Mouse (Mus musculus) kidney, adult 11 months (tissue): Measurements from ENCODE around the gene 1700016H13Rik.

Source experiments
- DNase-seq: peaks from one replicate; pipeline ENCODE4 v3.0.0; 2022

Gene 1700016H13Rik

DNA sequence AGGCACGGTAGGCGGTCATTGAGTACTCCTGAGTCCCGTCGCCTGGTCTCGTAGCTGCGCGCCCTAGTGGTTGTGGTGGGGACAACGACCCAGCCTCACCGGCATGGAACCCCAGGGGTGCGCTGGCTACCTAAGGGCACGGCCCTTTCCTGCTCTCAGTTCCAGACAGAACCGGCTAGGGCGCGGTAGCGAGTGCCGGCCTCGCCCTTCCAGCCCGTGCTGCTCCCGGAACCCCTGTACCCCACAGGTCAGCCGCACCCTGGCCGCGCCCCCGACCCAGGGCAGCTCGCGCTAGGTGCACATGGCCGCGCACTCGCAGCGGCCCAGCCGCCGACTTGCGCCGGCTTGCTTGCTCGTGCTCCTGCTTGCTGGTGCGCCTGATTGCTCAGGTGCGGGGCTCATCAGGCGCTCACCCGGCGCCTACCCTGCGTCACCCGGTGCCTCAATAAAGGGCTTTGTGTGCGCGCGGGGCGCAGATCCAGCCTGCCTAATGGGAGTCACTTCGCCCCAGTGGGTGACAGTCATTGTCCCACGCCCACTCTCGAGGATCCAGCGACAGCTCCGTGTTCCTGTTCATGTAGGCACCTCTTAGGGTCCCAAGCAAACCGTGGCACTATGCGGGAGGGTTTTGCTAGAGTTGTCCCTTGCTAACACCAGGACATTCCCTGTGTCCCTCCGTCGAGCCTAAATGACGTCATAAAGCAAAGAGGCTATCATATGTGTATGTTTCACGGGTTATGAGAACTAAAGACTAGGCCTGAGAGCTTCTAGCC is at the start of gene 1700016H13Rik:
TSS of gene 1700016H13Rik (minus strand) at position 665 of the 773 bp plus-strand sequence.
- peak; percentile 55 for DNase-seq

DNA sequence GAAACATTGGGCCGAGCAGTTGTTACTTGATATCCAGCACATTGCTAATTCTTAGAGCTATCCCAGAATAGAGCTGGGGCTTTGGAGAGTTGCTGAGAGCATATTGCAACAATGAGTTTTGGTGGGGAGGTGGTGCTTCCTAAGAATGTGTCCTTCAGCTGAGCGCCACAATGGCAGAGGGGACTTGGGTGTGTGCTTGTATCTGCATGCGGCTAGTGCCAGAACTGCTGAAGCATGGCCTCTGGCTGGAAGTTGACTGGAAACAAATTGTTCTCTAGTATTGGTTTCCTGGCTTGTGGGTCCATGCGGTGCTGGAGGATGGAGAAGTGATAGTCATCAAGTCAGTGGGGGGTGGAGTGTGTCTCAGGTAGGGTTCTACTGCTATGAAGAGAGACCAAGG is 49.5 kb upstream of the 1700016H13Rik start:
- no peak for DNase-seq

DNA sequence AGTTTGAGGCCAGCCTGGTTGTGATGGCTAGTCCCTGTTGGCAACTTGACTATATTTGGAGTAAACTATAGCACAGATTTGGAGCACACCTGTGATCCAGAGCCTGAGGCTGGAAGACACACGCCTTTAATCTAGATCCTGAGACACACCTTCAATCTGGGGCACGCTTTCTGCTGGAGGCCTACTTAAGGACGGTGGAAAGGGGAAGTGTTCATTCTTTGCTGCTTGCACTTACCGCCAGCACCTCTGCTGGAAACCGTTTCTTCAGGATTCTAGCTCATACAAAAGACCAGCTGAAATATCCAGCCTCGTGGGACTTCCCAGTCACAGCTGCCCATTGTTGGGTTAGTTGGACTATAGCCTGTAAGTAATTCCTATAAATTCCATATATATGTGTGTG is 46.7 kb upstream of the 1700016H13Rik start:
- no peak for DNase-seq

DNA sequence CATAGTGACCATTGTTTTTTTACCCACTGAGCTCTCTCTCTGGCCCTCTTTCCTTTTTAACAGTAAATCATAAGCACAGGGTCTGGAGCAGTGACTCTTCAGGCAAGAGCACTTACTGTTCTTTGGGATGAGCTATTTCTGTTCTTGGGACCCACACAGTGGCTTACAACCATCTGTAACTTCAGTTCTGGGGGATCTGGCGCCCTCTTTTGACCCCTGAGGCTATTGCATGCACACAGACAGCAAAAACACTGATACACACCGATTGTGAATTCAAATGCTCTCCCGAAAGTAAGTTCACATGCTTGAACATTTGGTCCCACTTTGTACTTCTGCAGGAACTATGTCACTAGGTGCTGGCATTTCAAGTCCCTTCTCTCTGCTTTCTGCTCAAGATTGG is 45.7 kb upstream of the 1700016H13Rik start:
- no peak for DNase-seq

DNA sequence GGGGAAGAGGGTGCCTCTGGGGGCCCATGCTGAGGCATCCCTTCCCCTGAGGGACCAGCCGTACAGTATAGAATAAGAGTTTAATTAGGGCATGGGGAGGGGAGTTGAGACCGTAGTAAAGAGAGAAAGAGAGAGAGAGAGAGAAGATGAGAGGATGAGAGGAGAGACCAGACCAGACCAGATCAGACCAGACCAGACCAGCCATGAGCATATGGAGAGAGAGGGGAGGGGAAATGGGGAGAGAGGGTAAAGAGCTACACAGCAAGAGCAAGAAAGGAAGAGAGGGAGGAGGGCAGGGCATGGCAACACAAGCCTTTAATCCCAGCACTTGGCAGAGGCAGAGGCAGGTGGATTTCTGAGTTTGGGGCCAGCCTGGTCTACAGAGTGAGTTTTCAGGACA is 44.9 kb upstream of the 1700016H13Rik start:
- no peak for DNase-seq

DNA sequence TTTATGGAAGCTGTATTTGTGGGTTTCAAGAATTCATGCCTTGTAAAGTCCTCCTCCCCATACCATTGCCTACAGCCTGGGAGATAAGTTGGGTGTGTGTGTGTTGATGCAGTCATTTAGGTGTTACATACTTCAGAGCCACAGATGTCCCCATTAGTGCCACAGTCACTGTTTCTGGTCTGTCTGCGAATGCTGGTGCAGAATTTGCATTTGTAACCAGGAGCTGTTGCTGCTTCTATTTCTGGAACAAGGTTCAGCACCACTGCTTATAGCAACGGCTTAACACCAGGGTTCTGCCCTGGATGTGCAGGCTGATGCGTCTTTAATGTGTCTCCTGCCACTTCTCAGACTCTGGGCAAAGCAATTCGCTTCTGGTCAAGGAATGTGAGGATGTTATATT is 43.7 kb upstream of the 1700016H13Rik start:
- no peak for DNase-seq

DNA sequence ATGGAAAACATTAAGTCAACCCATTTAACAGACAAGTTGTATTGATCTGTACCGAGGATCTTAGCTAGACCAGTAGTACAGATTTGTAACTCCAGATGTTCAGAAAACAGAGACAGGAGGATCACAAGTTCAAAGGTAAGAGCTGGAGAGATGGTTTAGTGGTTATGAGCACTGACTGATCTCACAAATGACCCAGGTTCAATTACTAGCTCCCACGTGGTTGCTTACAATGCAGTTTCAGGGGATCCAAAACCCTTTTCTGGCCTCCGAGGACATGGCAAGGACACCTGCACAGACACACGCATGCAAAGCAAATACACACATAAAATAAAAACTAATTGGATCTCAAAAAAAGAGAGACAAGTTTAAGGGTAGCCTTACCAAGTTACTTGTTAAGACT is 42.8 kb upstream of the 1700016H13Rik start:
- DNase-seq: no peak

DNA sequence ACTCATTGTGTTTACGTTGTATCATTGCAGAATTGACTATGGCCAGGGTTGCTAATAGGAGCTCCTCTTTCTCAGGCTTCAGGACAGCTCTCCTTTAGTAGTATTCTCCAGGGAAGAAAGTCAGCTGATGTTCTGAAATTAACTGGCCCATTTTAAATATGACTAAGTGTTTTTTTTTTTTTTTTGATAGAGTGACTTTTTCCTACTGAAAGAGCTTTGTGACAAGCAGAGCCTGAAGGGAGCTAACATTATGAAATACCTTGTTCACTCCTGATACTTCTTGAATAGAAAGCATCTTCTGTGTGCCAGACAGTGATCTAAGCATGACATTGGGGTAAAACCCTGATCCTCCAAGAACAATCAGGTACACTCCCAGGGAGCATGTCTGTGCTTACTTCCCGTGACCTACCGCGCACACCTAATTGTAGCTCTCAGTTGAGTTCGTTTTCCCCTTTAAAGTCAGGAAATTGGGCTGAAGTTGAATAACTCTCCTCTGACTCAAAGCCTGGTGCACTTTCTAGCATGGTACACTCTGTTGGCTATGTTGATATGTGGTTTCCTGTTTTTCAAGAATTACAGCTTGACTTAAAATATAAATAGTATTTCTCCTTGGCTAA is 42.2 kb upstream of the 1700016H13Rik start:
- no peak for DNase-seq

DNA sequence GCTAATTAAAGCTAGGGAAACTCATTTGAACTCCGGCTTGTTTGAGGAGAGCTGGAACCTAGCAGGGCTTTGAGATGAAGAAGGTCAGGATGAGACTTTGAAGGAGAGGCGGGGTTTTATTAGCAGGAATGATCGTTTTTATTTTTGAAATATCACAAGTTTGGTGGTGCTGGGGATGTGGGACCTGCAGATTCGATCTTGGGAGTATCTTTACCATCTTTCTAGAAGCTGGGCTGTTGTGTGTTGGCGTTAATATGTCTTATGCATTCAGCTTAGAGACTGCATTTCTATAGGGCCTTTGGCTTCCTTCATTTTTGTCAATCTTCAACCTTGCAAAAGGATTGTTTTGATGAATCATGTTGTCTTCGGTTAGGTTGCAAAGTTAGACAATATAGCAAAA is 38.3 kb upstream of the 1700016H13Rik start:
- DNase-seq: no peak

DNA sequence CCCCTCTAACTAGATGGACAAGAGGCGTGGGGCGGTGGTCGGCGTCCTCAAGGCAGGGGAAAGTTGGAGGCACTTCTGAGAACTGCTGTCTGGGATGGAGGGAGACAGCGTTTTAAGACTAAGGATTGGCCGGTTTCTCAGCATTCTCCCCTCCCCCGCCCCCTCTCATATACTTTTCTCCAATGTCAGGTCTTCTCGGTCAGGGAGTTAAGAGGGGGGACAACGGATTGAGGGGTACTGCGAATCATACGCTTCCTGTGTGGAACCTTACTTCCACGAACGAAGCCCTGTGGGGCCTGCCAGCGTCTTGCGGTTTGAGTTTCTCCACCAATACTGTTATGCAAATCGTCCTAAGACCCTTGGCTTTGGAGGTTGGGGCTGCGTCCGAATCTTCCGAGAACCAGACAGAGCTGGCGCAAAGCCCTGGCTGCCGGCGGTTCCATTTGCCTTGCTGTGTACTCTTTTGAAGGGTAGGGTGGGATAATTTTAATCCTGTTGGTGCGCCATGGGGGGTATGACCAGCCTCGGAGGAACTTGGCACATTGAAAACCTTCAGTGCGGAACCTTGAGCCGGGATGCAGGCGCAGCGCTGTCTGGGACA is 37.3 kb upstream of the 1700016H13Rik start:
- DNase-seq: peak; percentile 40

DNA sequence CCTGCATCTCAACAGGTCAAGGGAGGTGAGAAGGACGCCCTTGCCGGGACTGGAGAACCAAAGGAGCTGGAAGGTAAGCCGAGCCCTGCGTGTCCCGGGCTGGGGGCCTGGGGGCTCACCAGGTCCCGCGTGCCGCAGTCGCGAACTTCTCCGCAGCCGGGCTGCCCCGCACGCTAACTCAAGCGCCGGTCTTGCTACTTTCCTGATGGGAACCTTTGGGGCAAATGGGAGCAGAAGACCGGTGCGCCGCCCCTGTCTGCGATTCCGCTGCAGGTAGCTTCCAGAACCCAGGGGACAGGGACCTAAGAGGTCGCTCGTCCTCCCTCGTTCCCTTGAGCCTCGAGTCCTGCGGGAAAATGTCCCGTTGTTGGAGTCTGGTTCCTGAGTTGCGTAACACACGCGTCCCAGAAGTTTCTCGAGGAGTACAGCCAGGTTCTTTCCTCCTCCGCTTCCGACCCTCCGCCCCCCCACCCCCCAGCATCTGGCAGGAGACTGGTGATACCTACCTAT is 36.8 kb upstream of the 1700016H13Rik start:
- no peak for DNase-seq

DNA sequence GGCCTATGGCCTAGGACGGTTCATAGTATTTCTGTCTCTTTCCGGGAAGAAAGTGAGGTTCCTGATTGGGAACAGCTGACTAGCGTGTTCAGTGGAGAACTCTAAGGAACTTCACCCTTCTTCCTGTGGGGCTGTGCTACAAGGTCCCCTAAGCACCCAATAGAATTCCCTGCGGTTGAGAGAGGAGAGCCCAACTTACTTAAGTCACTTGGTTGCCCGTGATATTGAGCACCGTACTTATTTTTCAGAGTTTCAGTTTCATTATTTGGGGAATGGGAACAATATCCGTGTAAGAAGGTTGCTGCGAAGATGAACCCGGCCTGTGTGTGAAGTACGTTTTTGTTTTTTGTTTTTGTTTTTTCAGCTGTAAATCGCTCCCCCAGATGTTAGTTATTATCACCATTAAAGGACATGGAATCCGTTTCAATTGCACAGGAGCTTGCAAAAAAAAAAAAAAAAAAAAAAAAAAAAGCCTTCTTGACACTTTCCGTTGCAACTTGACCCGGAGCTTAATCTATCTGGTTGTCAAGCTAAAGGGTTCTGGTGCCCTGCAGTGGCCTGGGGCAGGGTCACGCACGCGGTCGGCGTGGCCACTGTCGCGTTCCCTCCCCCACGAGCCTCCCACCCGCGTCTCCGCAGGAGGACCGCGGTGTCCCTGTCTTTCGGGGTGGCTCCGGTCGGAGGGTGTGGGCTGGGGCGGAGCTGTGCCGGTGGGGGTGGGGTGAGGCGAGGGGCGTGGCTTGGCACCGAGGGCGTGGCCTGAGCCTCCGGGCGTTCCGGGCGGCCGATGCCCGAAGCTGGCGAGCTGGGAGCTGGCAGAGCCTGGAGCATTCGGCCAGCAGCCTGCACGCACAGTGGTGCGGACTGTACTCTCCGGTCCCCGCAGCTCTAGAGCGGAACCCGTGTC is 36.1 kb upstream of the 1700016H13Rik start, which contains the start of gene Aff1:
TSS of gene Aff1 (plus strand) at position 751 of the 907 bp plus-strand sequence.
- DNase-seq: peak; percentile 86

DNA sequence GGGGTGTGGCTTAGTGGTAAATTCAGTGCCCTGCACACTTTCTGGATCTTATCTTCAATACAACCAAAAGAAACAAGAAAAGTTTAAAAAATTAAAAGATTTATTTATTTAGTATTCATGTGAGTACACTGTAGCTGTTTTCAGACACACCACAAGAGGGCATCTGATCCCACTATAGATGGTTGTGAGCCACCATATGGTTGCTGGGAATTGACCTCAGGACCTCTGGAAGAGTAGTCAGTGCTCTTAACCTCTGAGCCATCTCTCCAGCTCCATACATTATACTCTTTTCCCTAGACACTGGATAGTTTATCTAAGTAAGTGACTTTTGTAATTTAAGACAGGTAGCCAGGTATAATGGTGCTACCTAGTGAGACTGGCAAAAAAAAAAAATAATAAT is 35.4 kb upstream of the 1700016H13Rik start:
- no peak for DNase-seq

DNA sequence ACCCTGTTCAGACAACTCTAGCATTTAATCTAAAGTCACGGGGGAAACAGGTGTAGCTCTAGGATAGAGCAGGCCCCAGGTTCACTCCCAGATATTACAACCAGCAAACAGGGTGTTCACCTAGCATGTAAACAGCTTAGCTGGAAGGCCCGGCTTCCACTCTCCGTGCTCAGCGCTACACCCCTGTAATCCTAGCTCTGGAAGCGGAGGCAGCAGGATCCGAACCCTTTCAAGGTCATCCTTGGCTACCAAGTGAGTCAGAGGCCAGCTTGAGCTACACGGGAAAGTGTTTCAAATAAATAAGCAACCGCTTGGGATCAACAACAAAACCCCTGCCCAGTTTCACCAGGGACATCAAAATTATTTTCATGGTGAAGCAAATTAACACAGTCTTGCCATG is 34.4 kb upstream of the 1700016H13Rik start:
- DNase-seq: no peak

DNA sequence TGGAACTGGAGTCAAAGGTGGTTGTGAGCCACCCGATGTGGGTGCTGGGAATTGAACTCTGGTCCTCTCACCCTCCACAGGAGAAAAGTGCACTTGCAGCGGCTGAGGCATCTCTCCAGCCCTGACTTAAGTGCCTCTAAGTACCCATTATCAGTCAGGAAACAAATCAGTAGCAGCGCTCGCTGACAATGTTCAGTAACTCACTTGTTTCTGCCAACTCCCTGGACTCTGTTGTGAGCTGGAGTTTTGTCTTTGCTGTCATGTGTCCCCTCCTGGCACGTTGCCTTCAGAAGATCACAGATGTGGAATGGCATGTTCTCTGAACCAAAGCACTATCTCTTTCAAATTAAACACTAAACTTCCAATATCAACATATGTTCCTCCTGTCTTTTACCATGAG is 33.8 kb upstream of the 1700016H13Rik start:
- no peak for DNase-seq

DNA sequence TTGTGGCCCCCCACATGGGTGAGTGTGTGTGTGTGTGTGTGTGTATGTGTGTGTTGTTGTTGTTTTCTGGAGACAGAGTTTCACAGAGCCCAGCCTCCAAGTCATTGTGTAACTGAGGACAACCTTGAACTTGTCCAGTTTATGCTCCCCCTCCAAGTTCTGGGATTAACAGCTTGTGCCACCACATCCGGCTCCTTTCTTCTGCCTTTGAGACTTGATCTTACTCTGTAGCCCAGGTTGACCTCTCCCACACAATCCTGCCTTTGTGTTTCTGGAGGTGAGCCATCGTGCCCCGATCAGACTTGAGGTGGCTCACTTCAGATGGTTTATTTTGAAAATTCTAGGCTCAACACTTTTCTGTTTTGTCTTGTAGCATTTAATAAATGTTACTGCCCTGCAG is 26.0 kb upstream of the 1700016H13Rik start:
- DNase-seq: no peak

DNA sequence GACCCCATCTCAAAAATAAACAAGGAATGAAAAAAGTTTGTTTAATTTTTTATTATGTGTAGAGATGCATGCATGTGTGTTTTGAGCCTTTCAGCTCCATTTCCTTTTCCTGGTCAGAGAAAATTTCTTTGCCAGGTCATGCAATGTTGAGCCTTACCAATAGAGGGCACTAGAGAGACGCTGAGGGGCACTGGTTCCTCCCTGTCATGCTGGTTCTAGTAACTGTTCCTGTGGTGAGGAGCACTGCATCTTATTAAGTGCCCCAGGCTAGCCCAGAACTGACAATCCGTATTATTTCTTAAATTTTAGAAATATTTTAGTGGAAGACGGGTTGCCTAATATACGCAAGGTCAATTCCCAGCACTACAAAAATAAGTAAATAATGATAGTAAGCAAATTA is 24.6 kb upstream of the 1700016H13Rik start:
- DNase-seq: peak; percentile 62

DNA sequence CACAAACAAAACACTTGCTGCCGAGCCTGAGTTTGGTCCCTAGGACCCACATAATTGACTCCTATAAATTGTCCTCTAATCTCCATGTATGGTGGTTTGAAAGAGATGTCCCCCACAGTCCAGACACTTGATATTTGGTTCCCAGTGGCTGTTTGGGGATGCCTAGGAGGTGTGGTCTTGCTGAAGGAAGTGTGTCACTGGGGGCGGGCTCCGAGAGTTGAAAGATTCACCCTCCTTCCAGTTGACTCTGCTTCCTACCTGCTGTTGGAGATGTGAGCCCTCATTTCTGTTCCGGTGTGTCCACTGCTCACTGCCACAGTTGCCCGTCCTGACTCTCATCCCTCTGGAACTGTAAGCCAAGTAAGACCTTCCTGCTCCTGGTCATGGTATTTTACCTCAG is 23.2 kb upstream of the 1700016H13Rik start:
- DNase-seq: no peak

DNA sequence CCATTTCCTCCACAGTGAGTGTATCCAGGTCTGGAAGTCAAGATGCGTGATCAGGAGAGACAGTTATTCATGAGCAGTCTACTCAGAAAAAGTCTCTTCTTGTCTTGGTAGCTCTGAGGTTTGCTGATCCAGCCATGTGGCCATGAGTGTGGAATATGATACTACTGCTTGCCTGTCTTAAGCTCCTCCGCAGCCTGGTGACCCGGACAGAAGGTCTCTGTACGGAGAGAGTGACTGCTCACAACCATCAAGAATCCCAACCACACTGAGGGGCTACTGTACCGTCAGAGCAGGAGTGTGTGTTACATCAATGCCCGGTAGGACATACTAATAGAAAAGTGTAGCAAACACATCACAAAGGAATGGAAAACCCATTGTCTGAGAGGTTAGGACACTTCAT is 22.1 kb upstream of the 1700016H13Rik start:
- no peak for DNase-seq

DNA sequence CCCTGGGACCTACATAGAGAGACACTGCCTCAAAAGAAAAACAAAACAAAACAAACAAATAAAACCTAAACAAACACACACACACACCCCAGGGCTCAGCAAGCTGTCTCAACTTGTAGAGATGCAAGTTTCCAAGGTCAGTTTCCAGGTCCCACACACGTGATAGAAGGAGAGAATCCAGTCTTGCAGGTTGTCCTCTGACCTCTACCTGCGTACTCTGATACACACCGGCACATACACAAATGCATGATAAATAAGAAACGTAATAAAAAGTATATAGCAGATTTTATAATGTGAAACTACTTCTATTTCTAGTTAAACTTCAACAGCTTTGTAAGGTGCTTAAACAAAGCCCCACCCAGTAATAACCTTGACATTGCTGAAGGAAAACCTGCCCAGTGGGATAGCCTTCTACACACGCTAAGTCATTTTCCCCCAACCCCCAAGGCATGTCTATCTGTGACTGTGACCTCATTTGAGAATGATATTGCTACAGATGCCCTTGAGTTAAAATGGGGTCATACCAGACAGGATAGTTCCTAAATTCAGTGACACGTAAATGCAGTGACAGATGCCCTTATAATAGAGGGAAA is 20.6 kb upstream of the 1700016H13Rik start:
- DNase-seq: no peak

DNA sequence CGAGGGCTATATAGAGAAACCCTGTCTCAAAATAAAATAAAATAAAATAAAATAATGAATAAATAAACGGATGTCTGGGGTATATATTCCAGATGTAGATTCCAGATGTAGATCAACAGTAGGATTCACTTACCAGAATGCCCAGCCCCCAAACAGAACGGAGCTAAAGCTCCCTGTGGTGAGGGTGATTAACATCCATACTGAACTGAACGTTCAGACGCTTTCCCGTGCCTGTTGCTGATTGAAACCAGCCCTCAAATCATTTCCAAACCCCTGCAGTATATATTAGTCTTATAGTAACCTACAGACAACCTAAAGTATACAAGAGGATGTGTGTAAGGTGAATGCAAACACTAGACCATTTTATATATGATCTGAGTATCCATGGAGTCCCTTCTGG is 18.7 kb upstream of the 1700016H13Rik start:
- no peak for DNase-seq

DNA sequence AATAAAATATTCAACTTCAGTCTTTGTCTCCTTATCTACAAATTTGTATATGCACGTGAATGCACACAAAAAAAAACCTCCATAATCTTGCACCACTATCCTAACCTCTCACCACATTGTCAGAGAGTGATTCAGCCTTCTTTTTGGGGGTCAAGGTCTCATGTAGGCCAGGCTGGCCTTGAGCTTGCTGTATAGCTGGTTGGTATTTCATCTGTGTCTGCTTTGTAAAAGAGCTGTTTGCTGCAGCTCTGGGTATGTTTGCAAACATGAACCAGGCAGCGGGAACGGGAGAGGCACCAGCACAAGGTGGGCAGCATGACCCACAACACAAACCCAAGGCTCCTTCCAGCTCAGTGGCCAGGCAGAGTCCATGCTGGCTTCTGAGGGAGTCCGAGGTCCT is 17.8 kb upstream of the 1700016H13Rik start:
- no peak for DNase-seq

DNA sequence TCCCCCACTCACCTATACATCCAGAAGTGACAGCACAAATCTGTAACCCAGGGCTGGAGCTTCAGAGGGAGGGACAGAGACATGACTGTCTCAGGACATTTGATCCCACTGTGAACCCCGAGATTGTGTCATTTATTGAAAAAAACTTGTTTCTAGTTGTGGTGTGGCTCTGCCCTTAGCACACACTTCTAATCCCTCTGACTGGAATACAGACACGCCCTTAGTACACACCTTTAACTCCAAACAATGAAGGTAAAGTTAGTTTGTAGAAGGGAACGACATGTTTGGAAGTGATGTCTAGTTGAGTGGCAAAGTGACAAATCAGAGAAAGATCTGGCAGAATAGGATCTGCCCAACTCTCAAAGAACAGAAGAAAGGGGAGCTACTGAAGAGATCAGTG is 16.0 kb upstream of the 1700016H13Rik start:
- DNase-seq: no peak
